Mouse (Mus musculus): ENCODE results near the gene Gm973. TPM values are rescaled to one million over a fixed set of nuclear protein-coding genes. Genes with fewer than 3 reads are reported as not detected.

Gm973 gene
- polyA plus RNA-seq, 1 experiment from 2014 or later = 0.73 TPM

GRCm38 (mm10) chr1:59497741-59498613, 18.1 kb upstream of the Gm973 start:
- Histone ChIP-seq H3K4me2 (no peak overlapping the region), H3K27me3 (no peaks in the 10 kb centered on the region), H3K9ac (no peak overlapping the region), H3K4me1 (no peaks in the 10 kb centered on the region), H3K36me3 (no peaks in the 10 kb centered on the region), H3K4me3 (replicated peaks) (no peak overlapping the region), H3K27ac (no peak overlapping the region), H3K9me3 (replicated peaks) (no peaks in the 10 kb centered on the region)
- WGBS = 70% methylated on average over 6 of the region's 6 CpGs
- ATAC-seq (replicated peaks; ENCODE audit: low FRiP score) = no peak

- ATAC-seq (replicated peaks; ENCODE audit: low FRiP score) = no peak
- H3K27ac ChIP-seq = no peak overlapping the region
Observed at GRCm38 (mm10) chr1:59499327-59499726, 16.7 kb upstream of the Gm973 start.

GRCm38 (mm10) chr1:59502355-59502754, 13.7 kb upstream of the Gm973 start:
- Histone ChIP-seq H3K27me3 (no peaks in the 10 kb centered on the region), H3K36me3 (no peaks in the 10 kb centered on the region), H3K4me1 (peaks cover 5% of the 10 kb centered on the region; the same call in 1 of the 2 replicates), H3K9ac (no peak overlapping the region), H3K4me2 (no peak overlapping the region), H3K9me3 (replicated peaks) (no peaks in the 10 kb centered on the region), H3K4me3 (replicated peaks) (no peak overlapping the region), H3K27ac (no peak overlapping the region)
- ATAC-seq (replicated peaks; ENCODE audit: low FRiP score) = no peak
- 80% methylated on average over 2 of the region's 2 CpGs for WGBS

More at GRCm38 (mm10) chr1:59499327-59499726, 16.7 kb upstream of the Gm973 start:
- no peak overlapping the region for H3K9ac ChIP-seq
- no peaks in the 10 kb centered on the region for H3K27me3 ChIP-seq
- WGBS = 75% methylated on average over 3 of the region's 3 CpGs
- H3K9me3 ChIP-seq (replicated peaks) = no peaks in the 10 kb centered on the region
- no peak overlapping the region for H3K4me3 ChIP-seq (replicated peaks)
- peaks cover 5% of the 10 kb centered on the region; the same call in 1 of the 2 replicates for H3K4me1 ChIP-seq
- H3K4me2 ChIP-seq = no peak overlapping the region
- H3K36me3 ChIP-seq = no peaks in the 10 kb centered on the region

GRCm38 (mm10) chr1:59503659-59504301, 12.3 kb upstream of the Gm973 start:
- Histone ChIP-seq H3K27me3 (no peaks in the 10 kb centered on the region), H3K9ac (no peak overlapping the region), H3K9me3 (replicated peaks) (no peaks in the 10 kb centered on the region), H3K4me1 (peaks cover 13% of the 10 kb centered on the region), H3K27ac (no peak overlapping the region), H3K4me3 (replicated peaks) (no peak overlapping the region), H3K4me2 (no peak overlapping the region), H3K36me3 (no peaks in the 10 kb centered on the region)
- WGBS = 33% methylated on average over 7 of the region's 7 CpGs
- peak; percentile 81 for ATAC-seq (replicated peaks; ENCODE audit: low FRiP score)

- no peaks in the 10 kb centered on the region for H3K27me3 ChIP-seq
- H3K36me3 ChIP-seq = no peaks in the 10 kb centered on the region
- no peak for ATAC-seq (replicated peaks; ENCODE audit: low FRiP score)
- H3K4me3 ChIP-seq (replicated peaks) = no peak overlapping the region
- 75% methylated on average over 2 of the region's 2 CpGs for WGBS
- H3K27ac ChIP-seq = no peak overlapping the region
- no peak overlapping the region for H3K4me2 ChIP-seq
- no peaks in the 10 kb centered on the region for H3K9me3 ChIP-seq (replicated peaks)
- no peak overlapping the region for H3K9ac ChIP-seq
- H3K4me1 ChIP-seq = peaks cover 13% of the 10 kb centered on the region
Observed at GRCm38 (mm10) chr1:59504302-59504700, 11.8 kb upstream of the Gm973 start.

GRCm38 (mm10) chr1:59508463-59509139, 7.5 kb upstream of the Gm973 start:
- H3K9ac ChIP-seq = no peak overlapping the region
- no peaks in the 10 kb centered on the region for H3K27me3 ChIP-seq
- 0 out of 2 replicates have a peak overlapping the region, but pooled peaks have one; percentile 15 for H3K4me2 ChIP-seq
- H3K9me3 ChIP-seq (replicated peaks) = no peaks in the 10 kb centered on the region
- H3K36me3 ChIP-seq = no peaks in the 10 kb centered on the region
- H3K4me3 ChIP-seq (replicated peaks) = no peak overlapping the region
- H3K4me1 ChIP-seq = peaks cover 15% of the 10 kb centered on the region
- 29% methylated on average over 17 of the region's 17 CpGs for WGBS
- no peak for ATAC-seq (replicated peaks; ENCODE audit: low FRiP score)
- H3K27ac ChIP-seq = no peak overlapping the region

- H3K27me3 ChIP-seq = no peaks in the 10 kb centered on the region
- H3K27ac ChIP-seq = no peak overlapping the region
- peaks cover 28% of the 10 kb centered on the region for H3K4me1 ChIP-seq
- H3K9me3 ChIP-seq (replicated peaks) = no peaks in the 10 kb centered on the region
- H3K4me2 ChIP-seq = no peak overlapping the region
- no peak overlapping the region for H3K4me3 ChIP-seq (replicated peaks)
- no peaks in the 10 kb centered on the region for H3K36me3 ChIP-seq
- no peak overlapping the region for H3K9ac ChIP-seq
- ATAC-seq (replicated peaks; ENCODE audit: low FRiP score) = no peak
- WGBS = 70% methylated on average over 9 of the region's 9 CpGs
Observed at GRCm38 (mm10) chr1:59511566-59512270, 4.3 kb upstream of the Gm973 start.

- Histone ChIP-seq H3K4me2 (no peak overlapping the region), H3K27me3 (no peaks in the 10 kb centered on the region; the same call in 1 of the 2 replicates), H3K4me3 (replicated peaks) (no peak overlapping the region), H3K36me3 (no peaks in the 10 kb centered on the region), H3K9me3 (replicated peaks) (no peaks in the 10 kb centered on the region), H3K27ac (peak overlapping the region; percentile 71), H3K4me1 (peaks cover 57% of the 10 kb centered on the region), H3K9ac (no peak overlapping the region)
- WGBS = 17% methylated on average over 11 of the region's 11 CpGs
- ATAC-seq (replicated peaks; ENCODE audit: low FRiP score) = peak; percentile 47; the same call in 1 of the 2 replicates
Observed at GRCm38 (mm10) chr1:59520226-59520837, 4.3 kb downstream of the Gm973 start.

GRCm38 (mm10) chr1:59522456-59522855, 6.4 kb downstream of the Gm973 start:
- 50% methylated on average over 1 of the region's 1 CpGs for WGBS

GRCm38 (mm10) chr1:59523378-59523958, 7.4 kb downstream of the Gm973 start:
- no peak overlapping the region for H3K4me2 ChIP-seq
- WGBS = 61% methylated on average over 5 of the region's 5 CpGs
- no peak overlapping the region for H3K27ac ChIP-seq
- H3K27me3 ChIP-seq = no peaks in the 10 kb centered on the region; the same call in 1 of the 2 replicates
- no peaks in the 10 kb centered on the region for H3K36me3 ChIP-seq
- no peak for ATAC-seq (replicated peaks; ENCODE audit: low FRiP score)
- H3K9ac ChIP-seq = no peak overlapping the region
- H3K4me3 ChIP-seq (replicated peaks) = no peak overlapping the region
- peaks cover 40% of the 10 kb centered on the region for H3K4me1 ChIP-seq
- no peaks in the 10 kb centered on the region for H3K9me3 ChIP-seq (replicated peaks)

More at GRCm38 (mm10) chr1:59522456-59522855, 6.4 kb downstream of the Gm973 start:
- Histone ChIP-seq H3K27me3 (no peaks in the 10 kb centered on the region; the same call in 1 of the 2 replicates), H3K4me3 (replicated peaks) (no peak overlapping the region), H3K9me3 (replicated peaks) (no peaks in the 10 kb centered on the region), H3K27ac (no peak overlapping the region), H3K4me2 (no peak overlapping the region), H3K9ac (no peak overlapping the region), H3K4me1 (peaks cover 40% of the 10 kb centered on the region), H3K36me3 (no peaks in the 10 kb centered on the region)
- no peak for ATAC-seq (replicated peaks; ENCODE audit: low FRiP score)

- Histone ChIP-seq H3K4me1 (peaks cover 34% of the 10 kb centered on the region), H3K4me3 (replicated peaks) (no peak overlapping the region), H3K27me3 (no peaks in the 10 kb centered on the region; the same call in 1 of the 2 replicates), H3K4me2 (no peak overlapping the region), H3K9me3 (replicated peaks) (no peaks in the 10 kb centered on the region), H3K36me3 (no peaks in the 10 kb centered on the region), H3K27ac (no peak overlapping the region), H3K9ac (no peak overlapping the region)
- ATAC-seq (replicated peaks; ENCODE audit: low FRiP score) = no peak
- 72% methylated on average over 2 of the region's 2 CpGs for WGBS
Observed at GRCm38 (mm10) chr1:59524071-59524470, 8.0 kb downstream of the Gm973 start.
